Mouse (Mus musculus) monocyte, adult 5-6 weeks (primary cell): Measurements from ENCODE around the gene Stk11ip. TPM values are rescaled to one million over a fixed set of nuclear protein-coding genes. Genes with fewer than 3 reads are reported as not detected.

ENCODE experiments used
- ATAC-seq: fragments of 153-309, 156-312 bp; replicated peaks from 2 replicates; pipeline ENCODE4 v1.8.0; 2017; ENCODE audit warnings: mild to moderate bottlenecking; ENCODE audit not compliant: low TSS enrichment, insufficient number of reproducible peaks, severe bottlenecking, poor library complexity, low FRiP score
- total RNA-seq: library from RNA; stranded (forward); fragments of 200-1000, 200-491, 200-594 nt; gene quantifications from 3 replicates; pipeline ENCODE4 v1.2.3, GENCODE M21; 2017

Stk11ip gene
- total RNA-seq, 1 experiment from 2014 or later, result 19.2 TPM

DNA sequence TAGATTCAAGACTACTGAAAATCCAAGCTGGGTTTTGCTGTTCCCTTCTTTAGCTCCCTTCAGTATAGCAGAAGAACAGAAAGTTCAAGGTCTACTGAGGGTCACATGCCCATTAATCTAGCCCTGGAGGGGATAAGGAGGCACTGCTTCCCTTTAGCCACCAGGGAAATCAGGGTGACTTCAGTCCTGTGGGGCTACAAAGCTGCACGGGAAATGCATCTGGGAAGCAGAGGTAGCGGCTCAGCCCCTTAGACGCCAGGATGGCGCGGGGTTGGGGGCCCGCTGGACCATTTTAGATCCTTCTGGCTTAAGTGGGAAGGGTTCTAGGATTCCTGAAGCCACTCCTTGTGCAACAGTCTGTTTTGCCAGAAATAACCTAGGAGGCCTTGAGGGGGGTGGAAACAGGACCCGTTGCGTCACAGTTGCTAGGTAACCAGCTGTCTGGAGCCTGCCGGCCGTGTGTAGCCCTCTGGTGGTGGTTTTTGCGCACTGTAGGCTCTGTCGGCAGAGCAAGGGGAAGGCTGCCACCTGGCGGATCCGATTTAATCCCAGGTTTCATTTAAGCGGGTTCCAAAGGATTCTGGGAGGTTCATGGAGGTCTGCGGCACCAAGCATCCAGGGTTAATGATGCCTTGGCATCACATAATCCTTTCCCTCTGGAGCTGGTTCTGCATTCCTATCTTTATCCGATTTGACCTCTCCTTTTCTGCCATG is 38.0 kb downstream of the Stk11ip start:
- ATAC-seq, result peak; percentile 40; the same call in 1 of the 2 replicates

DNA sequence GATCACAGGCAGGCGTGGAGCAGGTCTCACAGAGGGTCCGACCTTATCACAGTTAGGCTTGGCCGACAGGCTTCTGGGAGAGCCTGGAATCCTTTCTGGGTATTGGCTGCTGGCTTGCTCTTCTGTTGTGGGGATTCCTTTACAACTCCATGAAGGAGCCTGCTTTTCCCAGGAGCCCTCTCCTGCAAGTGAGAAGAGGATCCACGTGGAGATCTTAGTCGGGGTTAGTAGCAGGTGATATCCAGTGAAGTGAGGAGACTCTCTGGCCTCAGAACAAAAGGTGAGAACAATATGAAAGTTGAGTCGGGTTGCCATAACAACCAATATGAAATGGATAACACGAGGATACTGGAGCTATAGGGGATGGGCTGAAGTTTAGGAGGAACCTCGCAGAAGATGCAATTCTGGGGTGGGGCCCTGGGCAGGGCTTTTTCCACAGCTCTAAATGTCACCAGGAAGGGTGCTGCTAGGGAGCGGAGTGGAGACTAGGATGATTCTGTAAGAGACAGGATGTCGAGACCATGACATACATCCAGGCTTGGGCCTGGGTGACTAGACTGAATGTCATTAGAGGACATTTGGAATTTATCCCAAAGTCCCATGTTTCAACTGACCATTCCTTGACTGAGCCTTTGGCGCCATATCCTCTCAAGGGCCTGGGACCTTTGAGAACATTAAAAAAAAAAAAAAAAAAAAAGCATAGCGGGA is 39.0 kb downstream of the Stk11ip start:
- ATAC-seq, result no peak

DNA sequence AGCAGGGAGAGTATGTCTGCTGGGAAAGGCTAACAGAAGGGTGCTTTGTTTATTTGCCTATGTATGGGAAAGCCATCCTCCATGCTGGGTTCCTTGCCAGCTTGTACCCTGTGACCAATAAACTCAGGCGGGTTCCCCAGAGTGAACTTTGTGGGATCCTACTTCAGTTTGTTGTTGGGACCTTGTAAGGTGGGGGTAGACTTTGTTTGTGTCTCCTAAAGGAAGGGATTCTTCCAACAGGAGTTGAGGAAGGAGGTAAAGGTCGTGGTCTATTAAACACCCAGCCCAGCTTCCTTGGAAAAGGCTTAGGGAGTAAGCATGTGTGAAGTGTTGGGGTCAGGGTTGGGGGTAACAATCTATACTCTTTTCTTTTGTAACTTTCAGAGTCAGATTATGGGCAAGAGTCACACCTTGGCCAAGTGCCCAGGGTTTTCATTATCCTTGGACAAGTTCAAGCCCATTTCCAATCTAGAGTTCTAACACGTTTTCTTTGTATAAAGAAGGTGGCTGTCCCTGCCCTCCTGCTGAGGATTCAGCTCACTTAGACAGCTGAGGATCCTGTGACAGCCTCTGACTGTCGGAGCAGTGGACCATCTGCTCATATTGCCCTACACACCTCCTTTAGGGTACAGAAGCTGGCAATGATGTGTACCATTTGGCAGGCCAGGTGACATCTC is 40.0 kb downstream of the Stk11ip start:
- ATAC-seq, result no peak

DNA sequence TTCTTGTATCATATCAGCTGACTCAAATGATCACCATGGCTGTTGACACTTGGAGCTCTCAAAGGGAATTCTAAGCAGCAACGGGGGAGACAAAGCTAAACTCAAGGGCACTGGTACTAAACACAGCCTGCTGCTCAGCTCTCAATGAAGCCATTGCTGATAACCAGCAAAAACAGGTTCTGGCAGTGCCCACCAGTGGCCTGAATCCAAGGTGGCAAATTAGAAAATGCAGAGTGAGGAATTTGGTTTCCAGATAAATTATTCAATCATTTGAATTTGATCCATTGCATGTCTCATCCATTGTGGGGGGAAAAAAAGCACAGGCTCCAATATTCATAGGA is 40.5 kb downstream of the Stk11ip start:
- ATAC-seq, result no peak

DNA sequence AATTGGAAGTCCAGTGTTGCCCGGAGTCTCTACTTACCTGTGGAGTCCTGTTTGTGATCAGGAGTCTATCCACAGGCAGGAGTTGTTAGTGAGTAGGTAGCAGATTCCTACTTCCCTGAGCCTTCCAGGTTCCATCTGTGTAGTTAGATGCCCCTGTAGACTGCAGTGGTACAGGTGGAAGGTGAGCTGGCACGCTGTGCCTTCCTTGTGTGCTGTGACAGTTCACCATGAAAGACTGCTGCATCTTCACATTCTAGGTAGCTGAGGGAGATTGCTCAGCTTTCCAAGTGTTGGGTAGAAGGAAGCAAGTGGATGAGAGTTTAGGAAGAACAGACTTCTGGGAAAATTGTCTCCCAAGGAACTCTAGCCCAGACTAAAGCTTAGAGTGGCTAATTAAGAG is 42.8 kb downstream of the Stk11ip start:
- ATAC-seq, result no peak

DNA sequence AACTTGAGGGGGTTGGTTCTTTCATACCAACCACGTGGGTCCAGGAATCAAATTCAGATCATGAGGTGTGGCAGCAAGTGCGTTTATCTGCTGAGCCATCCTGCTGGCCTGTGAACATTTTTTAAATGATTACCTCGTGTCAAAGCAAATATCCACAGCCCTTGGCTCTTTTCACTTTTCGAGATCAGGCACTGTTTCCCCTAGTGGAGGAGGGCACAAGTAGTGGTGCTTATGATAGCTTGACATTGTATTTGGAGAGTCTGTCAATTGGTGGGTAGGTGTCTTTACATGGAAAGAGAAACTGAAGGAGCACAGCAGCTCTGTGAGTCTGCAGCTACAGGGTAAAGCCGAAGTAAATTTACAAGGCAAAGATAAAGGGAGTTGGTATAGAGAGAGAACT is 43.6 kb downstream of the Stk11ip start:
- ATAC-seq, result no peak

DNA sequence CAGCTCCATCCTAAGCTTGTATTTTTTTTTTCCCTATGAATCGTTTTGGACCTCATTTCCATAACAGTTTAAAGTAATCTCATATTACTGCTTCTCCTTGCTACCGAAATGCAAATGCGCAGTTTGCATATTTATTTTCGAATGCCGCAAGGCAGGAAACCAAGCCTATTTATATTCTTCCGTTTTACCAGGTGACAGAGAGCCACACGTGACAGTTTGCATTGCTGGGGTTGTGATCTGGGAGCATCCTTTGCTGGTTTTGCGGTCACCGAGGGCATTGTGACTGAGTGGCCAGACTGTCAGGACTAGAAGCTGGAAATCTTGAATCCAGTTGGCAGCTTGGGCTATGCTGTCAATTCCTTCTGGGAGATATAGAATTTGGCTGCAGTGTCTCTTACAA is 44.3 kb downstream of the Stk11ip start:
- ATAC-seq, result no peak

DNA sequence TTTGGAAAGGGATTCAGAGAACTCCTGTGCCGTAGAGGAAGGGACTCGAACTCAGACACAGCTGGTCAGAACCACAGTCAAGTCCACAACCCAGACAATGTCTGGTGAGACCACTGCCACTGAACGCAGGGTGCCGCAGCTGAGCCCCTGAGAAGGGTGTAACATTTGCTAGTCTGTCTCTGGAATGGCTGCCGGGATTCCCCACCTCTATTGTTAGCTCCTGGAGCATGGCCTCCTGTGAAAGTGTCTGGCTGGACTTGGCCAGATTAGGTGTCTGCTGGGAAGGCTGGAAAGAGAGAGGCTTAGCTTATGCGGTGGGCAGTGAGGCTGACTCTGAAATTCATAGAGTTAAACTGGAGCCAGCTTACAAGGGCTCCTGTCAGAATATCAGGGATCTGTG is 49.1 kb downstream of the Stk11ip start:
- no peak for ATAC-seq

DNA sequence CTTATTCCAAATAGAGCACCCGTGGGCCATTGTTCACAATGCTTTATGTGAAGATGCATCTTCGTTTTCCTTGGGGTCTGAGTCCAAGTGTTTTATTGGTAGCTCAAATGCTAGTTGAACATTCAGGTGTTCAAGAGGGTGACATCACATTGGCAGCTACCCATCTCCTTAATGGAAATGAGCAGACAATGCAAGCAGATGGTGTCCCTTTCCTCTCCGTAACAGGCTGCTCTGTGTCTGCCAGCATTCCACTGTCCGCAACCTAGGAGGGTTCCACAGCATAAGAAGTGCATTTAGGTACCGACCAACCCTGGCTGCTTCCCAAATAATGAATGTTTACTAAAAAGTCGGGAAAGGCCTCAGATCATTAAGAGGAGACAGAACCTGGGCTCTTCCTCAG is 51.4 kb downstream of the Stk11ip start:
- no peak for ATAC-seq

DNA sequence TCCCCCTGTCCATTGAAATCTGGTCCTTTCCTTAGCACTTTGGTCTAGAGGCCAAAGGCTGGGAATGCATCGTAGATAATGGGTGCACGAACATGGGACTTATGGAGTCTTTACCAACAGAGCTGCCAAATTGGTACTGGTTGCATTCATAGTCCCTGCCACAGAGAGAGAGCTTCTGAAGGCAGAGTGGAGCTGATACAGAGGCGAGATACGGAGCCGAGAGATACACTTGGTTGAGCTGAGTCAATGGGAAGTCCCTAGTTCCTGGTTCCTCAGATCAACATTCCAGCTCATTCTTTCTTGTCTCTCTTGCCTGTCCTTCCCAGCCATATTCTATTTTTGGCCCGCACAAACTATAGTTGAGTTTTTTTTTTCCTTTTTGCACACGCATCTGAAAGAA is 52.4 kb downstream of the Stk11ip start:
- no peak for ATAC-seq

DNA sequence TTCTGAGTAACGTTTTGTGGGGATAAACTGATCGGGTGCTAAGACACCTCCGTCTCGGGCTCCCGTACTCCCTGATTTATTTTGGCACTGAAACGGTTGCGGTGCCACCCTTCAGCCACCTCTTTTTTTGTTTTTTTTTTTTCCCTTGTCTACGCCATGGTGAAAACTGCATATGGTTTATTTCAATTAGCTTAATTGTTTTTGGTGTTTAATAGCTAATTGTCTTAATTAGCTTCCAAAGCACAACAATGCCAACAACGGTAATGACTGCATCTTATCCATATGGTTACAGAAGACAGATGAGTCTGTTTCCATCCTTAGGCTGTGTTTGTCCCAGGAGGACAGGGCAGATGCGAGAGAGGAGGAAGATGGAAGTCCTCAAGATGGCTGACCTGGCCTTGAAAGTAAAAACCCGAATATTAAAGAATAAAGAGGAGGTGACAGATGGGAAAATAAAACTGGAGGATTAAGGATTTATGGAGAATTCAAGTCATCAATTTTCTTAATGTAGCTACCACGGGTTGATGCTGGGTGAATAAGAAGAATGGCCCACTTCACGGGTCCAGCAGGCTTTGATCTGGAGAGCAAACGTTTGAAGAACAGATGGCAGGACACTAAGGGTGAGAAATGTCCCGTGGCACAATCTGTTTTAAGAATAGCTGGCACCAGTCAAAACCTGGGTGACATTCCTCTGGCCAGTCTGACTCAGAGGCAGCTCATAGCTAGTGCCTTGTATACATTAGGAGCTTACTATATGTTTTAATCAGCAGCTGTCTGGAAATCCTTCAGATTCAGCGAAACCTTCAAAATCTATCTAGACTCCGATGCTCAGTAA is 53.4 kb downstream of the Stk11ip start:
- ATAC-seq, result no peak

DNA sequence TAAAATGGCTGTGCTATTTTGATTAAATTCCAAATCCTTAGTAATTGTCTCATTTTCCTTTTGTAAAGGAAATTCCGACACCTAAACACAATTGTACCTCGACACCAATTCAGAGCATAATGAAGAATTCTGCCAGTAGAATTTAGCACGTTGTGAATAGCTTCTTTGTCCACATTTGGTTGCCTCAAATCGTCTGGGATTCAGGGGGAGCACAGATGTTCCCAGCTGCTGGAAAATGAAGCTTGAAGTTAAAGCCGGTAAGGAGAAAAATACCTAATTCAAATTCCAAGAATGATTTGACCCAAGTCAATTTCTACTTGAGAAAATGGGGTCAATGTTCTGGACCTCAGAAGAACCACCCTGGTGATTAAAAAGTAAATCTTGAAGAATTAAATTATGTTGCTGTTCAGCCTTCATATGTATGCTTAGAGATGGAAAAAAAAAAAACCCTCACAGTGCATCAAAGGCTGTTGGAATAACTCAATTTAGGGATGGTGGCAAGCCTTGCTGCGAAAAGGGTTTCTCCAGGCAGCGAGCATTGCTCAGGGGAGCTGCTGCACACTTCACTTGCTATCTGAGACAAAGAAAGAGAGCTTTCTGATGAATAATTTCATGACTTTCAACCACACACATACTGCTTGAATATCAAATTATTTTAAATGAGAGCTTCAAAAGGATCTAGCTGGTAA is 60.8 kb downstream of the Stk11ip start:
- ATAC-seq, result no peak

DNA sequence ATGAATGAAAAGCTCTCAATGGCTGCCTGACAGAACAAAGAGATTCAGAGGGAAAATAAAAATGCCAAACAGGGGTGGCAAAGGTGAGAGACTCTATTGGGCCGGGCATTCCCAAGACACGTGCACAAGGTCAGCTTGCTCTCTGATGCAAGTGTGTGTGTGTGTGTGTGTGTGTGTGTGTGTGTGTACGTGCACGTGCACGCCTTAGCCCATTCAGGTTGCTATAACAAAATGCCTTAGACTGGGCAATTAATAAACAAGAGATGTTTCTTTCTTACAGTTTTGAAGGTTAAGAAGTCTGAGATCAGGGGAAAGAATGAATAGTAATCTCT is 61.3 kb downstream of the Stk11ip start:
- no peak for ATAC-seq

DNA sequence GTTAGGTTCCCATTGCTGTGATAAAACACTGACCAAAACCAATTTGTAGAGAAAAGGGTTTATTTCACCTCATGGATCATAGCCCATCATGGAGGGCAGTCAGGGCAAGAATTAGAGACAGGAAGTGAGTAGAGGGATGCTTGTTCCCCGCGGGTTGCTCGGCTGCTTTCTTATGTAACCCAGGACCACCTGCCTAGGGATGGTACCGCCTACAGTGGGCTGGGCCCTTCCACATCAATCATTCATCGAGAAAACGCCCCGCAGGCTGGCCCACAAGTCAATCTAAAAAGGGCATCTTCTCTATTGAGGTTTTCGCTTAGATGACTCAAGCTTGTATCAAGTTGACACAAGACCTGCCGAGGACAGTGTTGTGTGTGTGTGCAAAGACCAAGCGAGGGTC is 61.7 kb downstream of the Stk11ip start:
- ATAC-seq, result no peak

DNA sequence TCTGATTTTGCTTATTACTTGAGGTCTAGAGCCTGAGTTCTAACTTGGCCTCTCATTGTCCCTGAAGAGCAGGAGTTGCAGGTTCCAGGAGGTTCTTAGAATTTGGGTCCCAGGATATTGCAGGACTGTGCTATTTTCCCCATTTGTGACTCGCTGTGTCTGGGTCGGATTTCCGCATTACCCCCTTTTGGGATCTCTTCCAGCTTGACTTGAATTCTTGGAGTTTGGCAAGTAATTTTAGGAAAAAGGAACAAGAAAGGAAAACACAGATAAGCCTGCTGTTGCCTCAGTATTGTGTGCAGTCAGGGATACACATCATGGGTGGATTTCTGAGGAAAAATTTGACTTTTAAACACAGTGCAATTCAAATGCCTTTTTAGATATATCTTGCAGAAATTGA is 65.5 kb downstream of the Stk11ip start:
- ATAC-seq, result no peak
